Mouse (Mus musculus) naive thymus-derived CD4-positive, alpha-beta T cell, adult 5 months (primary cell): ENCODE data around the gene Ap1s2. TPM values are rescaled to one million over a fixed set of nuclear protein-coding genes. Genes with fewer than 3 reads are reported as not detected.

Experiments
- polyA plus RNA-seq: library from polyadenylated mRNA; unstranded; fragments of 100-300 nt; shearing (Covaris generic); gene quantifications from one replicate; pipeline ENCODE4 v1.2.1, GENCODE M21; 2017

Ap1s2 gene
- 13.5 TPM for polyA plus RNA-seq

DNA sequence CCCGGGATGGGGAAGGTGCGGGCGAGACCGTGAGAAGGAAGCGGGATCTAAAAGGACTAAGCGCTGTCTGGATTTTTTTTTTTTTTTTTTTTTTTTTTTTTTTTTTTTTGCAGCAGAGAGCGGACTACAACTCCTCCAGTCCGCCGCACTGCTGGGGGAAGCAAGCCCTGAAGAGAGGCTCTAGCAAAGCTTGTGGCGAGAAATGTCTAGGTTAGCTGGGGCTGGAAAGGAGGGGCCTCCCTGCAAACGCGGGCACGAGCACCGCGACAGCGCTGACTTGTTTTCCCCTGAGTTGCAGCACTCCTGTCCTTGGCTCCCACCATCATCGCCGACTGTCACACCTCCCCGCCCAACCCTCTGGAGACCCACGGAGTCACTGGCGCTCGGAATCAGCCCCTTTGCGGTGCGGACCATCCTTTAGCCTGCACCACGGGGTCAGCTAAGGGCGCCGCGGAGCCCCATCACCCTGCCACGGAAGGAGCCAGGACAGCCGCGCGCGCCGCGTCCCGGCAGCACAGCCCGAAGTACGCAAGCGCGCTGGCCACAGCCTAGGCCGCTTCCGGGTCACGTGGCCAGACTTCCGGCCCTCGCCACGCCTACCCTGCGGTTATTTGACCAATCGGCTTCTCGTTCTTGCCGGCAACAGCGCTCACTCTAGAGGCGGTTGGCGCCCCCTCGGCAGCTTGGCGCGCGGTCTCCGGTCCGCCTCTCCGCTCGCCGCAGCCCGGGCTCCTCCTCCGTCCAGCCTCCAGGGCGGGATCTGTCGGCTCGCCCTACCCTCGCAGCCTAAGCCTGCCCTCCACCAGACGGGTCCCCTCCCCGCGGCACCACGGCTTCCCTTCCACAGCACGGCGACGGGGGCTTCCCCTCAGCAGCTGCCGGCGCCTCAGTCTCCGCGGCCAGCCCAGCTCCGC is at the start of gene Ap1s2:
Gene Ap1s2 (plus strand): TSS at position 681 of the 914 bp plus-strand sequence.

DNA sequence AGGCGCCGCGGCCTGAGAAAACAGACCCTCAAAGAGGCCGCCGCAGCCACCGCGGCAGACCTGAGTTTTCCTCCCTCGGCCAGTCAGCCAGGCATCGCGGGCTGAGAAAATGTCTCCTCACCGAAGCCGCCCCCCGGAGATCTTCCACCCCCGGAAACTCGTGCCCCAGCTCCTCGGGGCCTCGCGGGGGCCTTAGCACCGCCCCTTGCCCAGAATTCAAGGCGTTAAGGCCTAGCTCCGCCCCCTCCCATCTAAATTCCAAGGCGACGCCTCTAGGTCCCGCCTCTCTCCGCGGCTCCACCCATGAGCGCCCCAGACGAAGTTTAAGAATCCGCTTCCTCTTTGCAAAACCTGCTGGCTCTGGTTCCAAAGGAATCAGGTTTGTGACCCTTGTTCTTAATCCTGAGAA is 49.7 kb downstream of the Ap1s2 start, which contains the start of gene Zrsr2:
Gene Zrsr2 (minus strand): TSS at position 195 of the 409 bp plus-strand sequence.

Other genes starting within 250 kb of the Ap1s2 start
- not detected for gene Rnf138rt1, start 147.7 kb upstream of the Ap1s2 start, polyA plus RNA-seq
- gene Zrsr2, start 49.6 kb downstream of the Ap1s2 start, polyA plus RNA-seq = 85.0 TPM
- not detected for gene Car5b, start 119.0 kb downstream of the Ap1s2 start, polyA plus RNA-seq
- 5.0 TPM for gene Siah1b, start 167.5 kb downstream of the Ap1s2 start, polyA plus RNA-seq
- gene Cltrn, start 179.8 kb downstream of the Ap1s2 start, polyA plus RNA-seq = not detected
- not detected for gene Ace2, start 230.3 kb downstream of the Ap1s2 start, polyA plus RNA-seq